Mouse (Mus musculus): ENCODE measurements around the gene Tenm2. TPM values are rescaled to one million over a fixed set of nuclear protein-coding genes. Genes with fewer than 3 reads are reported as not detected.

Gene Tenm2
- polyA plus RNA-seq, 1 experiment from 2014 or later: 8.1 TPM

DNA sequence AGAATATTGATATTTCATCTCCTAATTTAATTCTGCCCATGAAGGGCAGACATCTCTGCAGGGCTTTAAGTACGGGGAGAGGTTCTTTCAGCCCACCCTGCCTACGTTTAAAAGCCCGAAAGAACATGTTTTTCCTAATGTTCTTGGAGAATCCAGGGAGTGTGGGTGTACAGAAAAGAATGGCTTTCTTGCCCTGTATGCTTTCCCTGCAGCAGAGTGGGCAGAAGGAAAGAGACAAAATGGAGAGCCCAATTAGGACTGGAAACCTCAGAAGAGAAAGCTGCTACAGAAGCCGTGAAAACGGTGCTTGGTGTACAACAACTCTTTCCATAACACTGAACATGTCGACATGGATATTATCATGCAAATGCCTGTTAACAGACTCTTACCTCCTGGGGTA is 777.3 kb downstream of the Tenm2 start:
- peaks cover 15% of the 10 kb centered on the region for H3K4me1 ChIP-seq (replicated peaks)
- H3K36me3 ChIP-seq: no peaks in the 10 kb centered on the region
- DNase-seq (ENCODE audit: low spot score): no peak
- WGBS: 55% methylated on average over 6 of the region's 6 CpGs
- no peak overlapping the region for H3K4me3 ChIP-seq
- H3K27me3 ChIP-seq (ENCODE audit: insufficient read depth, poor library complexity, severe bottlenecking): no peaks in the 10 kb centered on the region
- H3K9me3 ChIP-seq: no peaks in the 10 kb centered on the region
- H3K27ac ChIP-seq: no peak overlapping the region

DNA sequence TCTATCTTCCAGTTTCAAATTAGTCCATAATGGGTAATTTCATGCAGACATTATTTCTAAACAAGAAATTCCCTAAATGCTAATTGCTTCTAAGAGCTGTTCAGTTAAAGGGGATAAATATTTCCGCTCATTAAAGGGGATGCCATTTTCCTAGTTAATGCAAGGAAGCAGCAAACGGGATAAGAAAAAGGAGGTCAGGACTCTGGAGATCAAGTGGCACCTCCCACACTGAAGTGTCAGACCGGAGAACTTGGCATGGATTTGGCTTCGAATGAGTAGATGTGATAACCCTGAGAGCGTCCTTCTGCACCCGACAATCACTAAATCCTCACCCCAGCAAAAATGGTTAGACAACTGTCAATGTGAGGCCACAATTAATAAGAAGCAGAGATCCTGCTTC is 781.7 kb downstream of the Tenm2 start:
- H3K4me3 ChIP-seq: no peak overlapping the region
- no peaks in the 10 kb centered on the region for H3K27me3 ChIP-seq (ENCODE audit: insufficient read depth, poor library complexity, severe bottlenecking)
- peaks cover 8% of the 10 kb centered on the region for H3K4me1 ChIP-seq (replicated peaks)
- H3K36me3 ChIP-seq: no peaks in the 10 kb centered on the region
- H3K9me3 ChIP-seq: no peaks in the 10 kb centered on the region
- H3K27ac ChIP-seq: no peak overlapping the region
- DNase-seq (ENCODE audit: low spot score): no peak
- WGBS: 88% methylated on average over 6 of the region's 6 CpGs

- H3K4me1 ChIP-seq (replicated peaks): no peaks in the 10 kb centered on the region
- H3K36me3 ChIP-seq: no peaks in the 10 kb centered on the region
- no peak for DNase-seq (ENCODE audit: low spot score)
- no peak overlapping the region for H3K27ac ChIP-seq
- H3K4me3 ChIP-seq: no peak overlapping the region
- WGBS: 90% methylated on average over 9 of the region's 9 CpGs
- no peaks in the 10 kb centered on the region for H3K27me3 ChIP-seq (ENCODE audit: insufficient read depth, poor library complexity, severe bottlenecking)
- H3K9me3 ChIP-seq: no peaks in the 10 kb centered on the region
Observed at GRCm38 (mm10) chr11:36452436-36452835, 783.3 kb downstream of the Tenm2 start.

DNA sequence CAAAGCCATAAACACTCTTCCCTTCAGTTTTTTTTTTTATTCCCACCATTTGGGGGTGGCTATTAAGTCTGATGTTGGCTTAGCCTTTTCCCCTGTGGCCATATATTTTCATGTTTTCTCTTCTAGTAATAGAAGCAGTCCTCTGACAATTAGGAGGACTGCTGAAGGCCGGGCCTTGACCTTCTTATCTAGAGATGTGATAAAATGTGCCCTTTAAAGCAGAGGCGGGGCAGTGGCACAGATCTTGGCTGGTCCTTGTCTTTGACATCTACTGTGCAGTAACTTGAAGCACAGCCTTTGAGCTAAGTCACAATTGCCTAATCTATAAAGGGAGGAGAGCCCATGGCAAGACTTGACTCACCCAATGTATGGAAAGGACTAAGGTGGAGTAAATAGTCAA is 789.4 kb downstream of the Tenm2 start:
- Histone ChIP-seq H3K9me3 (no peaks in the 10 kb centered on the region), H3K4me1 (replicated peaks) (peaks cover 15% of the 10 kb centered on the region), H3K27ac (no peak overlapping the region), H3K4me3 (no peak overlapping the region), H3K36me3 (no peaks in the 10 kb centered on the region), H3K27me3 (ENCODE audit: insufficient read depth, poor library complexity, severe bottlenecking) (peaks cover 3% of the 10 kb centered on the region; the same call in 1 of the 2 replicates)
- WGBS: 90% methylated on average over 2 of the region's 2 CpGs
- DNase-seq (ENCODE audit: low spot score): no peak

DNA sequence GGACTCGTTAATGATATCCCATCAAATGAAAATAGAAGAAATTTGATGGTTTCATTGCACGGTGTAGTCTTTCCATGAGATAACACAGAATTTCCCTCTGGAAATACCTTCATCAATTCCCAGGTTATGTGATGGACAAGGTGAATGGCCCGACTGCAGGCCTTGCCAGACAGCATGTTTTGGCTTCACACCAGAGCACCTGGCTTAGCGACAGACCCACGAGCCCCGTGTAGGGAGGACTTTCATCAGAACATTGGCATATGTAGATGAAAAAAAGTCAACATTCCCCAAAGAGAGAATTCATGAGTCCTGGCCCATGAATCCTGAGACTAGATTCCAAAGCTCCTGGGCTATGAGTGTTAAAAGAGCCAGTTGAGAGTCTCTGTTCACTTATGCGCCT is 791.9 kb downstream of the Tenm2 start:
- no peak for DNase-seq (ENCODE audit: low spot score)
- no peaks in the 10 kb centered on the region for H3K36me3 ChIP-seq
- 93% methylated on average over 7 of the region's 7 CpGs for WGBS
- peaks cover 3% of the 10 kb centered on the region; the same call in 1 of the 2 replicates for H3K27me3 ChIP-seq (ENCODE audit: insufficient read depth, poor library complexity, severe bottlenecking)
- peaks cover 15% of the 10 kb centered on the region for H3K4me1 ChIP-seq (replicated peaks)
- H3K4me3 ChIP-seq: no peak overlapping the region
- no peak overlapping the region for H3K27ac ChIP-seq
- H3K9me3 ChIP-seq: no peaks in the 10 kb centered on the region

GRCm38 (mm10) chr11:36441801-36442200 is 794.0 kb downstream of the Tenm2 start:
- Histone ChIP-seq H3K27me3 (ENCODE audit: insufficient read depth, poor library complexity, severe bottlenecking) (peaks cover 3% of the 10 kb centered on the region; the same call in 1 of the 2 replicates), H3K4me3 (no peak overlapping the region), H3K27ac (no peak overlapping the region), H3K4me1 (replicated peaks) (peaks cover 15% of the 10 kb centered on the region), H3K9me3 (no peaks in the 10 kb centered on the region), H3K36me3 (no peaks in the 10 kb centered on the region)
- DNase-seq (ENCODE audit: low spot score): no peak
- 15% methylated on average over 6 of the region's 6 CpGs for WGBS

DNA sequence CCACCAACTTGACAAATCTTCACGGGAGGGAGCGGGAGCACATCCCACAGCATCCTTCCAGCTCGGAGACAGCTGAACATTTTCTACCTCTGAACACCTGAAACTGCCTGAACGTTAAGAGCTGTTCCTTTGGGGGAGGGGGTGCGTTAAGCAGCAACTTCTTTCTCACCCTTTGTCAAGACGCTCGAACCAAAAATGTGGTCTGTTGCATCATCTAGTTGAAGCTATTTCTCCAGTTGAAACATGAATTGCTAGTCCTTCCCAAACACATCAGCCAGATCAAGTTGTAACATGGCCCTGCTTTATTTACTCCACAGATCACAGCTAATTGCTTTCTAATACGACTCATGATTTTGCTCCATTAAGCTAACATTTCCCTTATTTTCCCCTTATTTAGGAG is 799.5 kb downstream of the Tenm2 start:
- no peak for DNase-seq (ENCODE audit: low spot score)
- Histone ChIP-seq H3K27ac (no peak overlapping the region), H3K4me3 (no peak overlapping the region), H3K9me3 (no peaks in the 10 kb centered on the region), H3K36me3 (no peaks in the 10 kb centered on the region), H3K4me1 (replicated peaks) (no peaks in the 10 kb centered on the region), H3K27me3 (ENCODE audit: insufficient read depth, poor library complexity, severe bottlenecking) (no peaks in the 10 kb centered on the region)
- 61% methylated on average over 8 of the region's 8 CpGs for WGBS

DNA sequence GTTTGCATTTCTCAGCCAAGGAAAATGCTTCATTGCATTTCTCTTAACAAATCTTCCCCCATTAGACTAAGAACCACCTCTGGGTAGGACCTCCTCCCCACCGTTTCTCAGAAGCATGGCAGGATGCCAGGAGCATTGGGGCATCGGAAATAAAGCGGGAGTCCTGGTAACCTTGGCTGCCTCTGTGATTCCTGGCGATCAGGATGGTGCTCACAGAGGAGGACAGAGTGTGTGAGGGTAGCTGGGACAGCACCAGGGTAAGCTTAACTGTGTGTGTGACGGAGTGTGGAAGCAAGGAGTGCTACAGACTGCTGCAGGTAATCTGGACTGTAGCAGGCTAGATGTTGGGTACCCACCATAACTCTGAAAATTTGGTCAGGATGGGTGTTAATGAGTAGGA is 806.8 kb downstream of the Tenm2 start:
- no peak for DNase-seq (ENCODE audit: low spot score)
- no peaks in the 10 kb centered on the region for H3K27me3 ChIP-seq (ENCODE audit: insufficient read depth, poor library complexity, severe bottlenecking)
- WGBS: 85% methylated on average over 5 of the region's 5 CpGs
- peaks cover 8% of the 10 kb centered on the region for H3K4me1 ChIP-seq (replicated peaks)
- H3K36me3 ChIP-seq: no peaks in the 10 kb centered on the region
- H3K4me3 ChIP-seq: no peak overlapping the region
- no peak overlapping the region for H3K27ac ChIP-seq
- H3K9me3 ChIP-seq: no peaks in the 10 kb centered on the region

- 71% methylated on average over 3 of the region's 3 CpGs for WGBS
- no peaks in the 10 kb centered on the region for H3K36me3 ChIP-seq
- DNase-seq (ENCODE audit: low spot score): no peak
- H3K9me3 ChIP-seq: no peaks in the 10 kb centered on the region
- no peaks in the 10 kb centered on the region for H3K27me3 ChIP-seq (ENCODE audit: insufficient read depth, poor library complexity, severe bottlenecking)
- H3K4me3 ChIP-seq: no peak overlapping the region
- H3K27ac ChIP-seq: no peak overlapping the region
- peaks cover 8% of the 10 kb centered on the region for H3K4me1 ChIP-seq (replicated peaks)
Observed at GRCm38 (mm10) chr11:36424959-36425358, 810.8 kb downstream of the Tenm2 start.

- no peaks in the 10 kb centered on the region for H3K27me3 ChIP-seq (ENCODE audit: insufficient read depth, poor library complexity, severe bottlenecking)
- WGBS: 88% methylated on average over 7 of the region's 7 CpGs
Observed at GRCm38 (mm10) chr11:36420047-36420446, 815.7 kb downstream of the Tenm2 start.

DNA sequence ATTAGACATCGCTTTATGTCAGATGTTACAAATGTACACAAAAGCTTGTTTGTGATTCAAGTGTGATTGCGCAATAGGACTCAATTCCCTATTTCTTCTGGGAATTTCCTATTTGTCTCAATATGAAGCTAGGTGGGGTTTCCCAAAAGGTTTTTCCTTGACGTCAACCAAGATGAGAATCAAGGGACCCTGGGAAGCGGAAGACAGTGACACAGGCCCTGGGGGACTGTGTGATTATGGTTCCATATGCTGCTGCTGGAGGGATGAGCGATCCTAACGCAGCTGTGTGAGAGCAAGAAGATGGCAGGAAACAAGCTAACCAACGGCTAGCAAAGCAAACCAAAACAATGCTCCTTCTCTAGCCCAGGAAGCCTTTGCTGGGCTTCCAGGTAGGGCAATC is 820.5 kb downstream of the Tenm2 start:
- Histone ChIP-seq H3K36me3 (no peaks in the 10 kb centered on the region), H3K4me1 (replicated peaks) (0 out of 2 replicates have a peak, but pooled peaks cover 4% of the 10 kb centered on the region), H3K27me3 (ENCODE audit: insufficient read depth, poor library complexity, severe bottlenecking) (no peaks in the 10 kb centered on the region), H3K27ac (no peak overlapping the region), H3K4me3 (no peak overlapping the region), H3K9me3 (no peaks in the 10 kb centered on the region)
- no peak for DNase-seq (ENCODE audit: low spot score)
- WGBS: 81% methylated on average over 7 of the region's 7 CpGs

More at GRCm38 (mm10) chr11:36420047-36420446, 815.7 kb downstream of the Tenm2 start:
- no peaks in the 10 kb centered on the region for H3K36me3 ChIP-seq
- no peak for DNase-seq (ENCODE audit: low spot score)
- 0 out of 2 replicates have a peak, but pooled peaks cover under 1% of the 10 kb centered on the region for H3K4me1 ChIP-seq (replicated peaks)
- no peak overlapping the region for H3K27ac ChIP-seq
- no peaks in the 10 kb centered on the region for H3K9me3 ChIP-seq
- H3K4me3 ChIP-seq: no peak overlapping the region

GRCm38 (mm10) chr11:36410881-36411280 is 824.9 kb downstream of the Tenm2 start:
- no peaks in the 10 kb centered on the region for H3K36me3 ChIP-seq
- no peak overlapping the region for H3K4me3 ChIP-seq
- WGBS: 70% methylated on average over 13 of the region's 13 CpGs
- 0 out of 2 replicates have a peak, but pooled peaks cover 4% of the 10 kb centered on the region for H3K4me1 ChIP-seq (replicated peaks)
- no peak overlapping the region for H3K27ac ChIP-seq
- no peak for DNase-seq (ENCODE audit: low spot score)
- H3K9me3 ChIP-seq: no peaks in the 10 kb centered on the region
- no peaks in the 10 kb centered on the region for H3K27me3 ChIP-seq (ENCODE audit: insufficient read depth, poor library complexity, severe bottlenecking)

- H3K4me3 ChIP-seq: no peak overlapping the region
- no peak overlapping the region for H3K27ac ChIP-seq
- DNase-seq (ENCODE audit: low spot score): no peak
- H3K9me3 ChIP-seq: no peaks in the 10 kb centered on the region
- no peaks in the 10 kb centered on the region for H3K27me3 ChIP-seq (ENCODE audit: insufficient read depth, poor library complexity, severe bottlenecking)
- peaks cover 10% of the 10 kb centered on the region for H3K4me1 ChIP-seq (replicated peaks)
- 46% methylated on average over 12 of the region's 12 CpGs for WGBS
- H3K36me3 ChIP-seq: no peaks in the 10 kb centered on the region
Observed at GRCm38 (mm10) chr11:36395803-36396710, 839.7 kb downstream of the Tenm2 start.
